Mouse (Mus musculus): ENCODE measurements at regions not wholly inside any gene's neighbourhood (a gene's known extent, or its start where the extent isn't known, plus 50 kb on each side); places are given as distances from the start of the nearest gene placed in this dataset.

GRCm38 (mm10) chr1:52553871-52554270, 53.4 kb upstream of the Nab1 start:
- no peak for ATAC-seq

GRCm38 (mm10) chr1:52565812-52566211, 64.7 kb upstream of the Nemp2 start:
- ATAC-seq: no peak

- ATAC-seq: no peak
These were observed 58.8 kb upstream of the Nemp2 start for GRCm38 (mm10) chr1:52571674-52572073.

- peak; percentile 93 for ATAC-seq
These were observed 52.0 kb upstream of the Nemp2 start for GRCm38 (mm10) chr1:52578298-52579056.

- no peak for ATAC-seq
These were observed 50.2 kb upstream of the Nemp2 start for GRCm38 (mm10) chr1:52580132-52580896.

All from activated CD4-positive, CD25-positive, alpha-beta regulatory T cell, adult 4 months (primary cell).